Mouse (Mus musculus): ENCODE data around the gene Them4. TPM values are rescaled to one million over a fixed set of nuclear protein-coding genes. Genes with fewer than 3 reads are reported as not detected.

Gene Them4
- polyA plus RNA-seq, 1 experiment = 2.1 TPM

DNA sequence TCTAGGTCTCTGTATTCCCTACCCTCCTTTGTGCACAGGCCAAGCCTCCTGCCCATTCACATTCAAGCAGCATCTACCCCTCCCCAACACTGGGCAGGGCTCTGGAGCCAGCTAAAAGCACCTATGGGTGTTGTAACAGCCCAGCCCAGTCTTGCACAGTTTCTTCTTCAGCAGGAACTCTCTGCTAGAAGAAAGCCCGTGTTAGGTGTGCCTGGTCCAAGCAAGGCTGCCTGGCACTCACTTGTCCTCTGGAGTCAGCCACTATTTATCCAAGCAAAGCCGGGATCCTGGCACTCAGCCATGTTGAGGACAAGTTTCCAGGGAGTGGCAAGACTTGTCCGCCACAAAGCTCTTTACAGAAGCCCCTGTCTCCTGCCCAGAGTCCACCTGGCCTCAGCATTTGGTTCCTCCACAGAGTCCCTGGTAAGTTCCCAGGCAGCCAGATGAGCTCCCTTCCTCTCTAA, 32.1 kb downstream of the Them4 start, which contains the start of gene Them5:
Them5 (plus strand) TSS at position 141 of the 464 bp plus-strand sequence.
- no peaks in the 10 kb centered on the region for H3K79me2 ChIP-seq (ENCODE audit: control insufficient read depth, insufficient read depth)
- no peaks in the 10 kb centered on the region for H3K36me3 ChIP-seq (ENCODE audit: control insufficient read depth, insufficient read depth)
- no peak for TF ChIP-seq CTCF (IDR thresholded peaks at IDR 0.05; ENCODE audit: control insufficient read depth, insufficient read depth, insufficient read length)
- TF ChIP-seq MYOG (IDR thresholded peaks at IDR 0.05; ENCODE audit: control insufficient read depth, extremely low read depth, insufficient read length) = no peak
- no peak for TF ChIP-seq MYOD1 (IDR thresholded peaks at IDR 0.05; ENCODE audit: control insufficient read depth, insufficient read length, low read depth)
- no peaks in the 10 kb centered on the region for H3K79me3 ChIP-seq (ENCODE audit: low read depth)
- no peak within 1 kb of the TSS for H3ac ChIP-seq (ENCODE audit: control insufficient read depth, insufficient read length, low read depth)
- peaks cover 3% of the 10 kb centered on the region for H3K27me3 ChIP-seq (ENCODE audit: control insufficient read depth, insufficient read depth, insufficient read length)
- H3K4me3 ChIP-seq (ENCODE audit: insufficient read depth, poor library complexity, severe bottlenecking) = no peak within 1 kb of the TSS

DNA sequence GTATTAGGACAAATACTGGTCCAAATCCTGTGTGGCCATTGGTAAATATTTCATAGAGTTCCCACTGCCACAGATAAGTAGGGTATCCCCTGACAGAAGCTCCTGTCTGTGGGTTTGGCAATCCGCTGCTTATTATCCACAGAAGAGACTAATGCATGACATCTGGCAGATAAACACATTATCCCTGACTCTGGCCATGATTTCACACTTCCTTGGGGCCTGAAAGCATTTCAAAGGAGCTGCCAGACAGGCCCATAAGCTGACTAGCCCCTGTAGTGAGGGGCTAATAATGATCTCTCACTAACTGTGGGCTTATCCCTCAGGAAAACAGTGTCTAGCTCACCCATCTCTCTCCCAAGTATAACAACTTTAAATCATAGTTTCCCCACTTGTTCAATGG, 32.7 kb downstream of the Them4 start:
- H3K4me3 ChIP-seq (ENCODE audit: insufficient read depth, poor library complexity, severe bottlenecking) = no peak overlapping the region
- H3ac ChIP-seq (ENCODE audit: control insufficient read depth, insufficient read length, low read depth) = no peak overlapping the region
- no peaks in the 10 kb centered on the region for H3K79me2 ChIP-seq (ENCODE audit: control insufficient read depth, insufficient read depth)
- H3K27me3 ChIP-seq (ENCODE audit: control insufficient read depth, insufficient read depth, insufficient read length) = peaks cover 3% of the 10 kb centered on the region
- no peaks in the 10 kb centered on the region for H3K36me3 ChIP-seq (ENCODE audit: control insufficient read depth, insufficient read depth)
- no peaks in the 10 kb centered on the region for H3K79me3 ChIP-seq (ENCODE audit: low read depth)
- TF ChIP-seq MYOG (IDR thresholded peaks at IDR 0.05; ENCODE audit: control insufficient read depth, extremely low read depth, insufficient read length) (no peak), USF1 (IDR thresholded peaks at IDR 0.05; ENCODE audit: low read depth) (no peak), CTCF (IDR thresholded peaks at IDR 0.05; ENCODE audit: control insufficient read depth, insufficient read depth, insufficient read length) (no peak), FOSL1 (IDR thresholded peaks at IDR 0.05; ENCODE audit: insufficient read depth, low read length, poor library complexity, severe bottlenecking) (no peak), CEBPB (IDR thresholded peaks at IDR 0.05; ENCODE audit: low read depth) (no peak), MYOD1 (IDR thresholded peaks at IDR 0.05; ENCODE audit: control insufficient read depth, insufficient read length, low read depth) (no peak), MAX (IDR thresholded peaks at IDR 0.05) (no peak)

- TF ChIP-seq FOSL1 (IDR thresholded peaks at IDR 0.05; ENCODE audit: insufficient read depth, low read length, poor library complexity, severe bottlenecking) = no peak
- Histone ChIP-seq H3K36me3 (ENCODE audit: control insufficient read depth, insufficient read depth) (no peaks in the 10 kb centered on the region), H3K79me2 (ENCODE audit: control insufficient read depth, insufficient read depth) (no peaks in the 10 kb centered on the region), H3ac (ENCODE audit: control insufficient read depth, insufficient read length, low read depth) (no peak overlapping the region), H3K79me3 (ENCODE audit: low read depth) (no peaks in the 10 kb centered on the region), H3K4me3 (ENCODE audit: insufficient read depth, poor library complexity, severe bottlenecking) (no peak overlapping the region), H3K27me3 (ENCODE audit: control insufficient read depth, insufficient read depth, insufficient read length) (no peaks in the 10 kb centered on the region)
These were observed 34.3 kb downstream of the Them4 start for GRCm38 (mm10) chr3:94344182-94344581.

- no peaks in the 10 kb centered on the region for H3K27me3 ChIP-seq (ENCODE audit: control insufficient read depth, insufficient read depth, insufficient read length)
- H3ac ChIP-seq (ENCODE audit: control insufficient read depth, insufficient read length, low read depth) = no peak overlapping the region
- H3K79me3 ChIP-seq (ENCODE audit: low read depth) = no peaks in the 10 kb centered on the region
- H3K79me2 ChIP-seq (ENCODE audit: control insufficient read depth, insufficient read depth) = no peaks in the 10 kb centered on the region
- H3K4me3 ChIP-seq (ENCODE audit: insufficient read depth, poor library complexity, severe bottlenecking) = no peak overlapping the region
- H3K36me3 ChIP-seq (ENCODE audit: control insufficient read depth, insufficient read depth) = no peaks in the 10 kb centered on the region
- TF ChIP-seq CEBPB (IDR thresholded peaks at IDR 0.05; ENCODE audit: low read depth) (no peak), MYOD1 (IDR thresholded peaks at IDR 0.05; ENCODE audit: control insufficient read depth, insufficient read length, low read depth) (no peak), USF1 (IDR thresholded peaks at IDR 0.05; ENCODE audit: low read depth) (no peak), MYOG (IDR thresholded peaks at IDR 0.05; ENCODE audit: control insufficient read depth, extremely low read depth, insufficient read length) (no peak), CTCF (IDR thresholded peaks at IDR 0.05; ENCODE audit: control insufficient read depth, insufficient read depth, insufficient read length) (no peak), FOSL1 (IDR thresholded peaks at IDR 0.05; ENCODE audit: insufficient read depth, low read length, poor library complexity, severe bottlenecking) (no peak), MAX (IDR thresholded peaks at IDR 0.05) (no peak)
These were observed 35.0 kb downstream of the Them4 start for GRCm38 (mm10) chr3:94344897-94345296.

DNA sequence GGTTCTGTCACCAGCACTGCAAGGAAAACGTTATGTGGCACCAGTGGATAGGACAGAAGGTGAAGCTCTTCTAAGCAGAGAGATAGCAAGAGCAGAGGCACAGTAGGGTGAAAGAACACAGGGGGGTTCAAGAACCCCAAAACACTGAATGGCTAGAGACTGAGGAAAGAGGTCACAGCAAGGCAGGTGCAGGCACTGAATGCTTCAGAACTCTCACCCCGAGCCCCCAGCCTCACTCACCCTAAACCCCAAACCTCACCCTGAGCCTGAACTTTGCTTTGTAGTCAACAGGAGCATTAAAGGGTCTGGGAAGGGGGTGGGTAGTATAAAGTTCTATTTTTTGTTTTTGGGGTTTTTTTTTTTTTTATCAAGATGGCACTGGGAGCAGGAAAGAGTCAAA, 38.3 kb downstream of the Them4 start:
- no peaks in the 10 kb centered on the region for H3K27me3 ChIP-seq (ENCODE audit: control insufficient read depth, insufficient read depth, insufficient read length)

DNA sequence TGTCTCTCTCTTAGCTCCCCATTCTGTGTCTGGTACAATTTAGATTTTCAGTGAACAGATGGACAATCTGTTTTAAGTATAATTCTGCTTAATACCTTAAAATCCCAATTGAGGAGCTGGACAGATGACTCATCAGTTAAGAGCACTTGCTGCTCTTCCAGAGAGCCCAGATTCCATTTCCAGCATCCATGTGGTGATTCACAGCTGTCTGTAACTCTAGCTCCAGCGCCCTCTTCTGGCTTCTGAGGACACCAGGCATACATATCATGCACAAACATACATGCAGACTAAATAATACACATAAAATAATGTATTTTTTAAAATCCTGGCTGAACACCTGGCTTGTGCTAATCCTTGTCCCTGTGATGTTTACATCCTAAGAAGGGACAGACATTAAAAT, 50.9 kb downstream of the Them4 start:
- no peaks in the 10 kb centered on the region for H3K79me2 ChIP-seq (ENCODE audit: control insufficient read depth, insufficient read depth)
- no peak overlapping the region for H3ac ChIP-seq (ENCODE audit: control insufficient read depth, insufficient read length, low read depth)
- H3K27me3 ChIP-seq (ENCODE audit: control insufficient read depth, insufficient read depth, insufficient read length) = peaks cover 18% of the 10 kb centered on the region
- no peaks in the 10 kb centered on the region for H3K79me3 ChIP-seq (ENCODE audit: low read depth)
- no peak overlapping the region for H3K4me3 ChIP-seq (ENCODE audit: insufficient read depth, poor library complexity, severe bottlenecking)
- H3K36me3 ChIP-seq (ENCODE audit: control insufficient read depth, insufficient read depth) = no peaks in the 10 kb centered on the region
- TF ChIP-seq MAX (IDR thresholded peaks at IDR 0.05) (no peak), FOSL1 (IDR thresholded peaks at IDR 0.05; ENCODE audit: insufficient read depth, low read length, poor library complexity, severe bottlenecking) (no peak), CEBPB (IDR thresholded peaks at IDR 0.05; ENCODE audit: low read depth) (no peak), MYOG (IDR thresholded peaks at IDR 0.05; ENCODE audit: control insufficient read depth, extremely low read depth, insufficient read length) (no peak), CTCF (IDR thresholded peaks at IDR 0.05; ENCODE audit: control insufficient read depth, insufficient read depth, insufficient read length) (no peak), USF1 (IDR thresholded peaks at IDR 0.05; ENCODE audit: low read depth) (no peak), MYOD1 (IDR thresholded peaks at IDR 0.05; ENCODE audit: control insufficient read depth, insufficient read length, low read depth) (no peak)

More for the DNA sequence above, 38.3 kb downstream of the Them4 start:
- no peaks in the 10 kb centered on the region for H3K79me2 ChIP-seq (ENCODE audit: control insufficient read depth, insufficient read depth)
- no peaks in the 10 kb centered on the region for H3K36me3 ChIP-seq (ENCODE audit: control insufficient read depth, insufficient read depth)
- no peaks in the 10 kb centered on the region for H3K79me3 ChIP-seq (ENCODE audit: low read depth)
- H3ac ChIP-seq (ENCODE audit: control insufficient read depth, insufficient read length, low read depth) = no peak overlapping the region
- H3K4me3 ChIP-seq (ENCODE audit: insufficient read depth, poor library complexity, severe bottlenecking) = no peak overlapping the region
- TF ChIP-seq USF1 (IDR thresholded peaks at IDR 0.05; ENCODE audit: low read depth) (no peak), FOSL1 (IDR thresholded peaks at IDR 0.05; ENCODE audit: insufficient read depth, low read length, poor library complexity, severe bottlenecking) (no peak), MYOD1 (IDR thresholded peaks at IDR 0.05; ENCODE audit: control insufficient read depth, insufficient read length, low read depth) (no peak), CTCF (IDR thresholded peaks at IDR 0.05; ENCODE audit: control insufficient read depth, insufficient read depth, insufficient read length) (no peak), MAX (IDR thresholded peaks at IDR 0.05) (no peak), MYOG (IDR thresholded peaks at IDR 0.05; ENCODE audit: control insufficient read depth, extremely low read depth, insufficient read length) (no peak), CEBPB (IDR thresholded peaks at IDR 0.05; ENCODE audit: low read depth) (no peak)
